Mouse (Mus musculus): ENCODE data around the gene Mboat1.

DNA sequence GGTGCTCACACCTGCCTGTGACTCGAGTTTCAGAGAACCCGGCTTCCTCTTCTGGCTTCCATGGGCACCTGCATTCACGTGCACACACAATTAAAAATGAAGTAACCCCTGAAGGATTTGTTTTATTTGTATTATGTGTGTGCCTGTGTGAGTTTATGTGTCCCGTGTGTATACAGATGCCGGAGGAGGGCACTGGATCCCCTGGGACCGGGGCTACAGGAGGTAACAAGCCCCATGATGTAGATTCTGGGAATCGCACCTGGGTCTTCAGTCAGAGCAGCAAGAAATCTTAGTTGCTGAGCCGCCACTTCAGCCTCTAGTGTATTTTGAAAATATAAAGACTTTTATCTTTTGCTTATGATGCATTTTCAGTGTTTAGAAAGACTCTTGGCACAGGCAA, 60.4 kb downstream of the Mboat1 start:
- TF ChIP-seq CTCF (IDR thresholded peaks at IDR 0.05; ENCODE audit: borderline replicate concordance, insufficient read depth, low read depth, low read length): no peak
- no peak for TF ChIP-seq POLR2A (IDR thresholded peaks at IDR 0.05; ENCODE audit: borderline replicate concordance, insufficient read depth, low read length)

All from cerebellum, adult 2 months (tissue).